Mouse (Mus musculus) midbrain, embryonic 10.5 days (tissue): Measurements from ENCODE around the gene Paqr8. TPM values are rescaled to one million over a fixed set of nuclear protein-coding genes. Genes with fewer than 3 reads are reported as not detected.
A peak's percentile ranks its signal among the peaks of the same experiment; 100 is the strongest.
"Not testable (repeated sequence)": the region's sequence is repeated elsewhere in the genome, so short reads cannot be mapped to it uniquely, and the experiment has no call there.

Experiments
- DNase-seq: peaks from one replicate; pipeline ENCODE4 v3.0.0-alpha.2; 2017; ENCODE audit warnings: low spot score
- H3K27ac ChIP-seq: fragments of 300-500 bp; sonication (generic); replicated peaks from 2 replicates; pipeline ENCODE4 v1.5.1; 2016; ENCODE audit warnings: mild to moderate bottlenecking
- H3K27me3 ChIP-seq: fragments of 300-500 bp; sonication (generic); 2 replicates; pipeline ENCODE4 v1.6.1; 2016; ENCODE audit warnings: low read depth, mild to moderate bottlenecking; ENCODE audit not compliant: poor library complexity, severe bottlenecking
- H3K36me3 ChIP-seq: fragments of 300-500 bp; sonication (generic); 2 replicates; pipeline ENCODE4 v1.6.1; 2016; ENCODE audit warnings: mild to moderate bottlenecking, moderate library complexity
- H3K4me1 ChIP-seq: fragments of 300-500 bp; sonication (generic); 2 replicates; pipeline ENCODE4 v1.6.1; 2016
- H3K4me3 ChIP-seq: fragments of 300-500 bp; sonication (generic); 2 replicates; pipeline ENCODE4 v1.5.1; 2016; ENCODE audit warnings: mild to moderate bottlenecking, moderate library complexity
- H3K9me3 ChIP-seq: fragments of 300-500 bp; sonication (generic); replicated peaks from 2 replicates; pipeline ENCODE4 v1.6.1; 2016; ENCODE audit warnings: mild to moderate bottlenecking
- whole genome bisulfite sequencing: fragments of 180-500 bp; shearing (Covaris S2); methylation state at CpG from one replicate; pipeline ENCODE4 v1.1.7; 2016; 5-methylcytosine and 5-hydroxymethylcytosine counted together
- polyA plus RNA-seq: library from polyadenylated mRNA; unstranded; fragments of >200 nt; fragmentation: Nextera tagmentation; extraction: Ambion mirVana; gene quantifications from 2 replicates; pipeline ENCODE4 v1.2.1, GENCODE M21; 2016

Gene Paqr8
- polyA plus RNA-seq, 1 experiment from 2014 or later = 5.3 TPM

GRCm38 (mm10) chr1:20917496-20918050, 27.2 kb downstream of the Paqr8 start:
- 90% methylated on average over 6 of the region's 6 CpGs for WGBS

GRCm38 (mm10) chr1:20919728-20920127, 29.3 kb downstream of the Paqr8 start:
- Histone ChIP-seq H3K36me3 (no peaks in the 10 kb centered on the region), H3K4me3 (no peak overlapping the region), H3K9me3 (no peaks in the 10 kb centered on the region), H3K4me1 (peaks cover 5% of the 10 kb centered on the region), H3K27me3 (no peaks in the 10 kb centered on the region), H3K27ac (no peak overlapping the region)
- WGBS = 87% methylated on average over 2 of the region's 2 CpGs
- DNase-seq = no peak

More at GRCm38 (mm10) chr1:20917496-20918050, 27.2 kb downstream of the Paqr8 start:
- Histone ChIP-seq H3K27ac (no peak overlapping the region), H3K27me3 (no peaks in the 10 kb centered on the region), H3K9me3 (no peaks in the 10 kb centered on the region), H3K36me3 (no peaks in the 10 kb centered on the region), H3K4me3 (no peak overlapping the region), H3K4me1 (peaks cover 2% of the 10 kb centered on the region)
- DNase-seq = no peak

GRCm38 (mm10) chr1:20921081-20921528, 30.7 kb downstream of the Paqr8 start:
- 91% methylated on average over 10 of the region's 10 CpGs for WGBS

GRCm38 (mm10) chr1:20922612-20923399, 32.4 kb downstream of the Paqr8 start:
- no peak overlapping the region for H3K4me3 ChIP-seq
- H3K36me3 ChIP-seq = no peaks in the 10 kb centered on the region
- no peak overlapping the region for H3K27ac ChIP-seq
- 71% methylated on average over 11 of the region's 11 CpGs for WGBS
- peaks cover 5% of the 10 kb centered on the region for H3K4me1 ChIP-seq
- no peaks in the 10 kb centered on the region for H3K27me3 ChIP-seq
- no peaks in the 10 kb centered on the region for H3K9me3 ChIP-seq
- no peak for DNase-seq

More at GRCm38 (mm10) chr1:20921081-20921528, 30.7 kb downstream of the Paqr8 start:
- Histone ChIP-seq H3K27ac (no peak overlapping the region), H3K4me1 (peaks cover 5% of the 10 kb centered on the region), H3K36me3 (no peaks in the 10 kb centered on the region), H3K27me3 (no peaks in the 10 kb centered on the region), H3K4me3 (no peak overlapping the region), H3K9me3 (no peaks in the 10 kb centered on the region)
- DNase-seq = no peak

- H3K27ac ChIP-seq, H3K9me3 ChIP-seq: not testable (repeated sequence)
These were observed 34.9 kb downstream of the Paqr8 start for GRCm38 (mm10) chr1:20925324-20925723.

DNA sequence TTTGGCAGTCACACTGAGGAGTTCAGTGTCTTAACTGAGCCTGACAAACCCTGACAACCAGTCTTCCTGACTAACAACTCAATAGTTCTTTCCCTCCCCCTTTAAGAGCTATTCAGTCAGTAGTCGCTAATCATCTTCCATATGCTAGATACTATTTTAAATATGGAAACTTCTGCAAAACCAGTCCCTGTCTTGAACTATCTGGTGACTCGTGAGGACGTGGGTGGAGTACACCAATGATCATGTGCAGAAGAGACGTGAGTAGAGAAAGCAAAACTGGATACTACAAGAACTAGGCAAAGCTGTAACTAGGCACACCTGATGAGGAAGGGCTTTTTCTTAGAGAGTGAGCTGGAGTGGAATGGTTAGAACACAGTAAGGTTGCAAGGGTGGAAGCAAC, 35.5 kb downstream of the Paqr8 start:
- H3K27ac ChIP-seq = no peak overlapping the region
- no peak overlapping the region for H3K4me3 ChIP-seq
- H3K9me3 ChIP-seq = no peaks in the 10 kb centered on the region
- no peaks in the 10 kb centered on the region for H3K27me3 ChIP-seq
- peaks cover 5% of the 10 kb centered on the region; the same call in 1 of the 2 replicates for H3K4me1 ChIP-seq
- H3K36me3 ChIP-seq = no peaks in the 10 kb centered on the region
- WGBS = 93% methylated on average over 4 of the region's 4 CpGs
- DNase-seq = no peak

More at GRCm38 (mm10) chr1:20925324-20925723, 34.9 kb downstream of the Paqr8 start:
- not testable (repeated sequence) for H3K4me1 ChIP-seq, H3K4me3 ChIP-seq, H3K27me3 ChIP-seq, H3K36me3 ChIP-seq, DNase-seq
- 85% methylated on average over 7 of the region's 7 CpGs for WGBS

- Histone ChIP-seq H3K9me3 (no peaks in the 10 kb centered on the region), H3K27ac (no peak overlapping the region), H3K4me3 (no peak overlapping the region), H3K36me3 (no peaks in the 10 kb centered on the region), H3K27me3 (no peaks in the 10 kb centered on the region), H3K4me1 (peaks cover 5% of the 10 kb centered on the region; the same call in 1 of the 2 replicates)
- no peak for DNase-seq
- WGBS = 82% methylated on average over 4 of the region's 4 CpGs
These were observed 36.0 kb downstream of the Paqr8 start for GRCm38 (mm10) chr1:20926376-20926775.

DNA sequence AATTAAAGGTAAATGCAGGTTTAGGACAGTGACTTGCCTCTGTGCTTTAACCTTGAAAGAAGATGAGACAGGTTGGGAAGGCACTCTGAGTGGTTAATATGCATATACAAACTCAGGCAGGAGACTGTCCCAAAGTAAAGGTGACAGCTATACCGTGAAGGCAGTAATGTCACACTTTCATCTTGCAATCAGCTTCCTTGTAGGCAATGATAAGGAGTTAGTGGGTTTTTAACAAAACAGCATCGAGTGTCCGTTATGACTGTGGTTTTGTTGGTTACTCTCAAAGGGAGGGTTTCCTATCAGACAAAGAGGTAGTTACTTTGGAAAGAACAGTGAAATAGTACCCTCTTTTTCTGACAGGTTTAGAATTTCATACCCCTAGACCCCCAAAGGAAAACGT, 38.1 kb downstream of the Paqr8 start:
- no peak overlapping the region for H3K4me3 ChIP-seq
- DNase-seq = no peak
- no peaks in the 10 kb centered on the region for H3K36me3 ChIP-seq
- WGBS = 86% methylated on average over 4 of the region's 4 CpGs
- H3K27me3 ChIP-seq = no peaks in the 10 kb centered on the region
- H3K9me3 ChIP-seq = no peaks in the 10 kb centered on the region
- H3K27ac ChIP-seq = no peak overlapping the region
- H3K4me1 ChIP-seq = no peaks in the 10 kb centered on the region

GRCm38 (mm10) chr1:20933457-20933856, 43.1 kb downstream of the Paqr8 start:
- H3K36me3 ChIP-seq = peaks cover 23% of the 10 kb centered on the region
- H3K27me3 ChIP-seq = no peaks in the 10 kb centered on the region
- H3K27ac ChIP-seq = no peak overlapping the region
- DNase-seq = peak; percentile 54
- no peaks in the 10 kb centered on the region for H3K9me3 ChIP-seq
- H3K4me1 ChIP-seq = no peaks in the 10 kb centered on the region
- H3K4me3 ChIP-seq = no peak overlapping the region
- 23% methylated on average over 7 of the region's 7 CpGs for WGBS

- Histone ChIP-seq H3K36me3 (peaks cover 23% of the 10 kb centered on the region), H3K27ac (no peak overlapping the region), H3K4me1 (no peaks in the 10 kb centered on the region), H3K27me3 (no peaks in the 10 kb centered on the region), H3K4me3 (no peak overlapping the region), H3K9me3 (no peaks in the 10 kb centered on the region)
- 93% methylated on average over 22 of the region's 22 CpGs for WGBS
- DNase-seq = no peak
These were observed 44.7 kb downstream of the Paqr8 start for GRCm38 (mm10) chr1:20935106-20935505.

GRCm38 (mm10) chr1:20939046-20939445, 48.6 kb downstream of the Paqr8 start:
- peaks cover 23% of the 10 kb centered on the region for H3K36me3 ChIP-seq
- no peak overlapping the region for H3K27ac ChIP-seq
- H3K9me3 ChIP-seq = no peaks in the 10 kb centered on the region
- H3K4me1 ChIP-seq = no peaks in the 10 kb centered on the region
- H3K4me3 ChIP-seq = no peak overlapping the region
- no peaks in the 10 kb centered on the region for H3K27me3 ChIP-seq
- 39% methylated on average over 3 of the region's 3 CpGs for WGBS
- DNase-seq = peak; percentile 36

GRCm38 (mm10) chr1:20940151-20940550, 49.7 kb downstream of the Paqr8 start:
- Histone ChIP-seq H3K4me1 (no peaks in the 10 kb centered on the region), H3K9me3 (no peaks in the 10 kb centered on the region), H3K27ac (no peak overlapping the region), H3K36me3 (peaks cover 13% of the 10 kb centered on the region), H3K4me3 (no peak overlapping the region), H3K27me3 (no peaks in the 10 kb centered on the region)
- WGBS = 59% methylated on average over 16 of the region's 16 CpGs
- no peak for DNase-seq

DNA sequence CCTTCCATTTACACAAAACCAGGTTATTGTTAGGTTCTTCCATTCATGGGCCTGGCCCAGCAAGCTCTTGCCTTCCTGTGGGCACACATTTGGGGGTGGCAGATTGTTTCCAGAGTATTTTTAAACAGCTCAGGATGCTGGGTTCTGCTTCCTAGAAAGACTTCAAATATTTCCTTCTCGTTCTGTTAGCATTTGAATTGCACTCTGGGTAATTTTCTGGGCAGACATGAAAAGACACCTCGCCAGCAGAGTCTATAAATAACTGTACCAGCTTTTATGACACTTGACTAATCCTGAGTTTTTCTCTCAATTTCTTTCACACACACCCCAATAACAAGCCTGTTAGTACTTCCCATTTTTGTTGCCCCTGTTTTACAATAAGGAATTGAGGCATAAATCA, 50.9 kb downstream of the Paqr8 start:
- Histone ChIP-seq H3K27ac (no peak overlapping the region), H3K9me3 (no peaks in the 10 kb centered on the region), H3K36me3 (peaks cover 5% of the 10 kb centered on the region; the same call in 1 of the 2 replicates), H3K27me3 (no peaks in the 10 kb centered on the region), H3K4me1 (no peaks in the 10 kb centered on the region), H3K4me3 (no peak overlapping the region)
- DNase-seq = no peak
- 77% methylated on average over 2 of the region's 2 CpGs for WGBS
